Mouse (Mus musculus): Measurements from ENCODE around the gene Rere. TPM values are rescaled to one million over a fixed set of nuclear protein-coding genes. Genes with fewer than 3 reads are reported as not detected.

Rere gene
- polyA plus RNA-seq, 1 experiment from 2014 or later = 30.3 TPM

DNA sequence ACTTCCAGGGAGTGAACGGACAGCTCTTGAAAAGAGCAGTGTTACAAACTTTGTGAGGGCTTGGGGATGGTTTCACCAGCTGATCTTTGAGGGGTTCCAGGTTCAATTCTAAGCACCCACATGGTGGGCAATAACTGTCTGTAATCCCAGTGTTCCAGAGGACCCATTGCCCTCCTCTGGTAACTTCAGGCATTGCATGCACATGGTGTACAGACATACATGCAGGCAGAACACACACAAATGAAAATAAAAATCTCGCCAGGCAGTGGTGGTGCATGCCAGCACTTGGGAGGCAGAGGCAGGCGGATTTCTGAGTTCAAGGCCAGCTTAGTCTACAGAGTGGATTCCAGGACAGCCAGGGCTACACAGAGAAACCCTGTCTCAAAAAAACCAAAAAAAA is 10.5 kb downstream of the Rere start:
- Histone ChIP-seq H3K27ac (ENCODE audit: low read length) (no peak overlapping the region), H3K9ac (ENCODE audit: low read length) (no peak overlapping the region), H3K9me3 (ENCODE audit: control insufficient read depth, low read length) (no peaks in the 10 kb centered on the region), H3K4me3 (ENCODE audit: low read length) (no peak overlapping the region), H3K4me1 (replicated peaks; ENCODE audit: control insufficient read depth, insufficient read depth, low read length) (0 out of 2 replicates have a peak, but pooled peaks cover 3% of the 10 kb centered on the region), H3K27me3 (ENCODE audit: control insufficient read depth, insufficient read depth, low read depth, low read length) (no peaks in the 10 kb centered on the region), H3K4me2 (ENCODE audit: low read depth, low read length) (no peak overlapping the region), H3K36me3 (ENCODE audit: control insufficient read depth, insufficient read depth, low read length) (no peaks in the 10 kb centered on the region)
- 90% methylated on average over 3 of the region's 3 CpGs for WGBS
- no peak for ATAC-seq (ENCODE audit: low read depth)

GRCm38 (mm10) chr4:150294870-150295269 is 13.4 kb downstream of the Rere start:
- ATAC-seq (ENCODE audit: low read depth) = no peak
- Histone ChIP-seq H3K36me3 (ENCODE audit: control insufficient read depth, insufficient read depth, low read length) (no peaks in the 10 kb centered on the region), H3K27ac (ENCODE audit: low read length) (no peak overlapping the region), H3K9me3 (ENCODE audit: control insufficient read depth, low read length) (no peaks in the 10 kb centered on the region), H3K4me2 (ENCODE audit: low read depth, low read length) (no peak overlapping the region), H3K27me3 (ENCODE audit: control insufficient read depth, insufficient read depth, low read depth, low read length) (no peaks in the 10 kb centered on the region), H3K4me3 (ENCODE audit: low read length) (no peak overlapping the region), H3K9ac (ENCODE audit: low read length) (no peak overlapping the region), H3K4me1 (replicated peaks; ENCODE audit: control insufficient read depth, insufficient read depth, low read length) (no peaks in the 10 kb centered on the region)
- WGBS = 92% methylated on average over 7 of the region's 7 CpGs

DNA sequence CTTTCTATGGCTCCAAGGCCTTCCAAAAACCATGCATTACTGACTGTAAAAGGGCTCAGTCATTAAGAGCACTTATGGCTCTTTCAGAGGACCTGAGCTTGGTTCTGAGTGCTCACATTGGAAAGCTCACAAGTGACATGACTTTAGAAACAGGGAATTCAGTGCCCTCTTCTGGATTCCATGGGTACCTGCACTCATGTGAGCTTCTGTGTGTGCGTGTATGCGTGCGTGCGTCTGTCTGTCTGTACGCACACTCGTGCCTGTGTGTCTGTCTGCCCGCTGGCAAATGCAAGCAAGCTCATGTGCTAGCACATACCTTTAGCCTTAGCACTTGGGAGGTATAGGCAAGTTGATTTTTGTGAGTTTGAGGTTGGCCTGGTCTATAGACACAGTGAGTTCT is 14.5 kb downstream of the Rere start:
- ATAC-seq (ENCODE audit: low read depth) = no peak
- Histone ChIP-seq H3K36me3 (ENCODE audit: control insufficient read depth, insufficient read depth, low read length) (no peaks in the 10 kb centered on the region), H3K27ac (ENCODE audit: low read length) (no peak overlapping the region), H3K4me3 (ENCODE audit: low read length) (no peak overlapping the region), H3K9me3 (ENCODE audit: control insufficient read depth, low read length) (no peaks in the 10 kb centered on the region), H3K4me2 (ENCODE audit: low read depth, low read length) (no peak overlapping the region), H3K27me3 (ENCODE audit: control insufficient read depth, insufficient read depth, low read depth, low read length) (no peaks in the 10 kb centered on the region), H3K4me1 (replicated peaks; ENCODE audit: control insufficient read depth, insufficient read depth, low read length) (no peaks in the 10 kb centered on the region), H3K9ac (ENCODE audit: low read length) (no peak overlapping the region)
- WGBS = 97% methylated on average over 7 of the region's 7 CpGs

- ATAC-seq (ENCODE audit: low read depth) = no peak
- no peaks in the 10 kb centered on the region for H3K9me3 ChIP-seq (ENCODE audit: control insufficient read depth, low read length)
Observed at GRCm38 (mm10) chr4:150302726-150303125, 21.3 kb downstream of the Rere start.

DNA sequence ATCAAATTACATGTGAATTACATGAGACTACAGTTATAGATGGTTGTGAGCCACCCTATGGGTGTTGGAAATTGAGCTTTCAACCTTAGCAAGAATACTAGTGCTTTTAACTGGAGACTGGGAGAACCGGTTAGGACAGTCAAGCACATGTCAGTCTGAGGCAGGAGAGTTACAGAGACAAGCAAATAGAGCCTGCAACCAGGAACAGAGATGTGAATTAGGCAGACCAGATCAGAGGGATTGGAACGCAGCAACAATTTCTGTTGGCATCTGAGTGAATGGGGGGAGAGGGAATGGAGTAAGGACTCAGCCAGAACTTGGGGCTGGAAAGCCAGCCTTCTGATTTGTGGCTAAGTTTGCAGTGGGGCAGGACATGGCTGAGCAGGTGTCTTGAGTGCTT is 25.3 kb downstream of the Rere start:
- Histone ChIP-seq H3K27me3 (ENCODE audit: control insufficient read depth, insufficient read depth, low read depth, low read length) (no peaks in the 10 kb centered on the region), H3K9ac (ENCODE audit: low read length) (no peak overlapping the region), H3K9me3 (ENCODE audit: control insufficient read depth, low read length) (no peaks in the 10 kb centered on the region), H3K4me3 (ENCODE audit: low read length) (no peak overlapping the region), H3K27ac (ENCODE audit: low read length) (peak overlapping the region; percentile 53), H3K4me2 (ENCODE audit: low read depth, low read length) (no peak overlapping the region), H3K4me1 (replicated peaks; ENCODE audit: control insufficient read depth, insufficient read depth, low read length) (peaks cover 29% of the 10 kb centered on the region), H3K36me3 (ENCODE audit: control insufficient read depth, insufficient read depth, low read length) (no peaks in the 10 kb centered on the region)
- peak; percentile 86 for ATAC-seq (ENCODE audit: low read depth)
- 44% methylated on average over 2 of the region's 2 CpGs for WGBS

More at GRCm38 (mm10) chr4:150302726-150303125, 21.3 kb downstream of the Rere start:
- Histone ChIP-seq H3K4me1 (replicated peaks; ENCODE audit: control insufficient read depth, insufficient read depth, low read length) (peaks cover 15% of the 10 kb centered on the region), H3K9ac (ENCODE audit: low read length) (no peak overlapping the region), H3K27ac (ENCODE audit: low read length) (no peak overlapping the region), H3K4me3 (ENCODE audit: low read length) (no peak overlapping the region), H3K36me3 (ENCODE audit: control insufficient read depth, insufficient read depth, low read length) (no peaks in the 10 kb centered on the region), H3K4me2 (ENCODE audit: low read depth, low read length) (no peak overlapping the region), H3K27me3 (ENCODE audit: control insufficient read depth, insufficient read depth, low read depth, low read length) (no peaks in the 10 kb centered on the region)
- 86% methylated on average over 8 of the region's 8 CpGs for WGBS

DNA sequence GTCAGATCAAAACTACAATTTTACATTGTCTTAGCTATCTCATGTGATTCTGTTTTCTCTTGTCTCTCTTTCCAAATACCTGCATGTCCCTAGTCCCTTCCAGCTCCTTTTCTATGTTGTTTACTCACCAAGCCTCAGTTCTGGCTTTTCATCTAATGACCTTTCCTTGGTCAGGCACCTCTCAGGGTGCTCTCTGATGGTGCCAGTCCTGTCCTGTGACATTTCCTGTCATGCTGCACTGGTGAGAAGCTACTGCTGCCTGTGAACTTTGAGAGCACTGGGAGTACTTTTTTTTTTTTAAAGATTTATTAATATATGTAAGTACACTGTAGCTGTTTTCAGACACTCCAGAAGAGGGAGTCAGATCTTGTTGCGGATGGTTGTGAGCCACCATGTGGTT is 25.8 kb downstream of the Rere start:
- Histone ChIP-seq H3K4me1 (replicated peaks; ENCODE audit: control insufficient read depth, insufficient read depth, low read length) (peaks cover 29% of the 10 kb centered on the region), H3K36me3 (ENCODE audit: control insufficient read depth, insufficient read depth, low read length) (no peaks in the 10 kb centered on the region), H3K9me3 (ENCODE audit: control insufficient read depth, low read length) (no peaks in the 10 kb centered on the region), H3K27me3 (ENCODE audit: control insufficient read depth, insufficient read depth, low read depth, low read length) (no peaks in the 10 kb centered on the region), H3K9ac (ENCODE audit: low read length) (no peak overlapping the region), H3K27ac (ENCODE audit: low read length) (peak overlapping the region; percentile 53), H3K4me2 (ENCODE audit: low read depth, low read length) (no peak overlapping the region), H3K4me3 (ENCODE audit: low read length) (no peak overlapping the region)
- WGBS = 50% methylated on average over 1 of the region's 1 CpGs
- ATAC-seq (ENCODE audit: low read depth) = no peak

DNA sequence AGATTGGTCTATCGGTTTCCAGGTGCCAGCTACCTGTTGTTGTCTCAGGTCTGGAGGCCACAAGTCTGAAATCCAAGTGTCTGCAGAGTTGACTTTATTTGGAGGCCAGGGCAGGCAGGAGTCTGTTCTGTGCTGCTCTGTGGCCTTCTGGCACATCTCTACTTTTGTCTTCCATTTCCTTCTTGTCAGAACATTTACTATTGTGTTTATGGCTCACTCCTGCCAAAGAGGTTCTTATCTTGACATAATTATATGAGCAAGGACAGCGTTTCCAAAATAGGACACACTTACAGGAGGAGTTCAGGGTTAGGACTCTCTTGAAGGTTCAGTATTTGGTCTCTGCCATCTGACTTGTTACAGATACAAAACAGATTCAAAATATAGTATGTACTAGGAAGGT is 30.0 kb downstream of the Rere start:
- Histone ChIP-seq H3K9ac (ENCODE audit: low read length) (no peak overlapping the region), H3K4me3 (ENCODE audit: low read length) (no peak overlapping the region), H3K27me3 (ENCODE audit: control insufficient read depth, insufficient read depth, low read depth, low read length) (no peaks in the 10 kb centered on the region), H3K4me2 (ENCODE audit: low read depth, low read length) (no peak overlapping the region), H3K9me3 (ENCODE audit: control insufficient read depth, low read length) (no peaks in the 10 kb centered on the region), H3K36me3 (ENCODE audit: control insufficient read depth, insufficient read depth, low read length) (no peaks in the 10 kb centered on the region), H3K27ac (ENCODE audit: low read length) (no peak overlapping the region), H3K4me1 (replicated peaks; ENCODE audit: control insufficient read depth, insufficient read depth, low read length) (peaks cover 27% of the 10 kb centered on the region)
- 51% methylated on average over 2 of the region's 2 CpGs for WGBS
- ATAC-seq (ENCODE audit: low read depth) = no peak

GRCm38 (mm10) chr4:150312646-150313045 is 31.2 kb downstream of the Rere start:
- no peak for ATAC-seq (ENCODE audit: low read depth)
- WGBS = 86% methylated on average over 2 of the region's 2 CpGs

DNA sequence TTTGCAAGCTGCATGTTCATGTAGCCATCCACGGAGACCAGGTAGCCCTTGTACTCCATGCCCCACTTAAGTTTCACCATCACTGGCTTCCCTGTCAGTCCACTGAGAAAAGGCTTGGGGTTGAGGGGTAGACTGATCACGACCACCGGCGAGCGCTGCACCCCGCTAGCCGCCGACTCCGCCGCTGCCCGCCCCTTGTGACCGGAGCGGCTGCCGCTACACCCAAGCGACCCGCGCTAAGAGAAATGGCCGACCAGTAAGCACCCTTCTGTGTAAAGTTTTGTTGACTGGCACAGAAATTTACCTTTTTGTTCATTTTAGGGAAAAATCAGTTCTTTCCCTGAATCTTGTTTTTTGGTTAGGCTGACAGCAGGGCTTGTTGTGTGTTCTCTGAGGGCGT is 33.9 kb downstream of the Rere start:
- H3K4me1 ChIP-seq (replicated peaks; ENCODE audit: control insufficient read depth, insufficient read depth, low read length) = peaks cover 11% of the 10 kb centered on the region

More at GRCm38 (mm10) chr4:150312646-150313045, 31.2 kb downstream of the Rere start:
- no peak overlapping the region for H3K9ac ChIP-seq (ENCODE audit: low read length)
- no peak overlapping the region for H3K27ac ChIP-seq (ENCODE audit: low read length)
- no peaks in the 10 kb centered on the region for H3K9me3 ChIP-seq (ENCODE audit: control insufficient read depth, low read length)
- H3K4me3 ChIP-seq (ENCODE audit: low read length) = no peak overlapping the region
- no peaks in the 10 kb centered on the region for H3K36me3 ChIP-seq (ENCODE audit: control insufficient read depth, insufficient read depth, low read length)
- H3K4me1 ChIP-seq (replicated peaks; ENCODE audit: control insufficient read depth, insufficient read depth, low read length) = peaks cover 20% of the 10 kb centered on the region
- no peak overlapping the region for H3K4me2 ChIP-seq (ENCODE audit: low read depth, low read length)
- no peaks in the 10 kb centered on the region for H3K27me3 ChIP-seq (ENCODE audit: control insufficient read depth, insufficient read depth, low read depth, low read length)

DNA sequence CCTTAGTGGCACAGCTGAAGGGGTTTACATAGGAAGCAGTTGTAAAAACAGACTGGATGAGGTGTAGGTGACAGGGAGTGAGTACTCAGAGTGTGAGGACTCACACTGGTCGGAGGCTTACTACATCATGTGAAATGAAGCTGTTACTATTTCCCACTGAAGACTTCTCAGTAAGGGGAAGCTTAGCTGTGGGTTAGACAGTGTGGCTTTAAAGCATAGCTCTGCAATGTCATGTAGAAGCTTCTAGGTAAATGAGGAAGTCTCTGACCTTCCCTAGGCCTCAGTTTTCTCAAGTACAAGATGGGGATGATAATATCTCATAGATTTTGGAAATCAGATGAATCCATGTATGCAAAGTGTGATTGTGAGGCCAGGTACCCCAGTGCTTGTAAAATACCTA is 35.1 kb downstream of the Rere start:
- Histone ChIP-seq H3K4me1 (replicated peaks; ENCODE audit: control insufficient read depth, insufficient read depth, low read length) (peaks cover 7% of the 10 kb centered on the region; the same call in 1 of the 2 replicates), H3K27ac (ENCODE audit: low read length) (no peak overlapping the region), H3K4me3 (ENCODE audit: low read length) (no peak overlapping the region), H3K36me3 (ENCODE audit: control insufficient read depth, insufficient read depth, low read length) (no peaks in the 10 kb centered on the region), H3K4me2 (ENCODE audit: low read depth, low read length) (no peak overlapping the region), H3K9ac (ENCODE audit: low read length) (no peak overlapping the region), H3K27me3 (ENCODE audit: control insufficient read depth, insufficient read depth, low read depth, low read length) (no peaks in the 10 kb centered on the region), H3K9me3 (ENCODE audit: control insufficient read depth, low read length) (no peaks in the 10 kb centered on the region)
- whole genome bisulfite sequencing = 55% methylated on average over 1 of the region's 1 CpGs
- ATAC-seq (ENCODE audit: low read depth) = no peak

More for the DNA sequence above, 33.9 kb downstream of the Rere start:
- no peaks in the 10 kb centered on the region for H3K36me3 ChIP-seq (ENCODE audit: control insufficient read depth, insufficient read depth, low read length)
- no peak overlapping the region for H3K27ac ChIP-seq (ENCODE audit: low read length)
- ATAC-seq (ENCODE audit: low read depth) = no peak
- H3K4me2 ChIP-seq (ENCODE audit: low read depth, low read length) = no peak overlapping the region
- H3K9ac ChIP-seq (ENCODE audit: low read length) = no peak overlapping the region
- WGBS = 96% methylated on average over 19 of the region's 19 CpGs
- no peak overlapping the region for H3K4me3 ChIP-seq (ENCODE audit: low read length)
- no peaks in the 10 kb centered on the region for H3K27me3 ChIP-seq (ENCODE audit: control insufficient read depth, insufficient read depth, low read depth, low read length)
- no peaks in the 10 kb centered on the region for H3K9me3 ChIP-seq (ENCODE audit: control insufficient read depth, low read length)

Data from lung, embryonic 16.5 days (tissue).